Mouse (Mus musculus): ENCODE data around the gene Scrt2. TPM values are rescaled to one million over a fixed set of nuclear protein-coding genes. Genes with fewer than 3 reads are reported as not detected.

Gene Scrt2
- polyA plus RNA-seq, 1 experiment from 2014 or later = not detected

DNA sequence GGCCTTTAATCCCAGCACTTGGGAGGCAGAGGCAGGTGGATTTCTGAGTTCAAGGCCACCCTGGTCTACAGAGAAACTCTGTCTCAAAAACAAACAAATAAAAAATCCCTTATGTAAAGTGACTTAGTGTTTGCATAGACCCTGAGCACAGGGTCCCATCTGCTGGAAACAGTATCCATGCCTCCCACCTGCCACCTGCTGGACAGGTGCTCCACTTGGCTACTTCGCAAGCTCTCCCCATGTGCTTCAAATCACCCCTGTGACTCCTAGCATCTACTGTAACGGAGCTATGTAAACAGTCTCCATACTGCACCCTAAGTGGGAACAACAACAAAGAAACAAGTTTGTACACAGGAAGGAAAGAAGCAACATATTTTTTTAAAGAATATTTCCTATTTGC, 47.3 kb downstream of the Scrt2 start:
- Histone ChIP-seq H3K27ac (ENCODE audit: low read length) (no peak overlapping the region), H3K4me1 (ENCODE audit: control insufficient read depth, insufficient read depth, low read length) (no peaks in the 10 kb centered on the region), H3K4me2 (ENCODE audit: low read depth, low read length) (no peak overlapping the region), H3K4me3 (ENCODE audit: low read length) (no peak overlapping the region), H3K9ac (ENCODE audit: low read length) (no peak overlapping the region), H3K9me3 (replicated peaks; ENCODE audit: control insufficient read depth, low read length) (peaks cover 1% of the 10 kb centered on the region; the same call in 1 of the 2 replicates), H3K27me3 (ENCODE audit: control insufficient read depth, insufficient read depth, low read length) (no peaks in the 10 kb centered on the region), H3K36me3 (ENCODE audit: control insufficient read depth, insufficient read depth) (no peaks in the 10 kb centered on the region)
- WGBS = 54% methylated on average over 2 of the region's 2 CpGs
- no peak for ATAC-seq (replicated peaks; ENCODE audit: extremely low read depth, insufficient read depth, low FRiP score)

DNA sequence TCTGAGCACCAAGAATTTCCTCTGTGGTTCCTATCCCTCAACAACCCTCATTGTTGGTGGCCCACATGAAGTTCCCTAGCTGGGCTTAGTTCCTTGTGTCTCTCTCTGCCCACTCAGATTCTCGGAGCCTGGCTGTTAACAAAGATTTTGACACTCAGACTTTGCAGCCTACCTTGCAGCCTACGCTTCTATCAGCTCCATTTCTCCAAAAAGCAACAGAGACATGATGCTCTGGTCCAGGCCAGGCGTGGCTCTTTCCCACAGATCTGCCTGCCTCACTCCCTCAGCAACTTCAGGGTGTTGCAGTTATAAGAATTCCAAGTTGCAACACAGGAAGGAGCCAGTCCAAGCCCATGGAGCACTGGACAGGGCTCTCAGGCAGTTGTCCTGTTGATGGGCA, 48.4 kb downstream of the Scrt2 start:
- Histone ChIP-seq H3K9ac (ENCODE audit: low read length) (no peak overlapping the region), H3K4me3 (ENCODE audit: low read length) (no peak overlapping the region), H3K4me1 (ENCODE audit: control insufficient read depth, insufficient read depth, low read length) (no peaks in the 10 kb centered on the region), H3K27me3 (ENCODE audit: control insufficient read depth, insufficient read depth, low read length) (no peaks in the 10 kb centered on the region), H3K27ac (ENCODE audit: low read length) (no peak overlapping the region), H3K36me3 (ENCODE audit: control insufficient read depth, insufficient read depth) (no peaks in the 10 kb centered on the region), H3K4me2 (ENCODE audit: low read depth, low read length) (no peak overlapping the region), H3K9me3 (replicated peaks; ENCODE audit: control insufficient read depth, low read length) (peaks cover 2% of the 10 kb centered on the region; the same call in 1 of the 2 replicates)
- no peak for ATAC-seq (replicated peaks; ENCODE audit: extremely low read depth, insufficient read depth, low FRiP score)
- WGBS = 58% methylated on average over 3 of the region's 3 CpGs

DNA sequence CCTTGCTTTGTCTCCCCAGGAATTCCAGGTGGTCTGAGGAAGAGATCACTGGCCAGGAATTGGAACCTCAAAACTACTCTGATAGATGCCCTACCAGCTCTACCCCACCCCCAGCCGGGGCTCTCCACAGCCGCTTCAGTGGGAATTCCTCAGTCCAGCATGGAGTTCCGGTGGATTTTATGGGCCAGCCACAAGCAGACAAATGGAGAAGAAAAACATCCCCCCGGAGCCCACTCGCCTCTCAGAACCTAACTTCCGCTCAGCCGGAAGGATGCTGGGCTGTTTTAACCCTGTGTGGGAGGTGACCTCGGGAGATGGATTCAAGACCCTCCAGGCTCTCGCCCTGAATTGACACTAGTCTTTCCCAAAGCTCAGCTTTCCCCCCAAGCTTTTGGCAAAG, 50.7 kb downstream of the Scrt2 start:
- Histone ChIP-seq H3K4me2 (ENCODE audit: low read depth, low read length) (no peak overlapping the region), H3K36me3 (ENCODE audit: control insufficient read depth, insufficient read depth) (no peaks in the 10 kb centered on the region), H3K9ac (ENCODE audit: low read length) (no peak overlapping the region), H3K27me3 (ENCODE audit: control insufficient read depth, insufficient read depth, low read length) (no peaks in the 10 kb centered on the region), H3K4me1 (ENCODE audit: control insufficient read depth, insufficient read depth, low read length) (no peaks in the 10 kb centered on the region), H3K27ac (ENCODE audit: low read length) (no peak overlapping the region), H3K9me3 (replicated peaks; ENCODE audit: control insufficient read depth, low read length) (peaks cover 2% of the 10 kb centered on the region; the same call in 1 of the 2 replicates), H3K4me3 (ENCODE audit: low read length) (no peak overlapping the region)
- no peak for ATAC-seq (replicated peaks; ENCODE audit: extremely low read depth, insufficient read depth, low FRiP score)
- whole genome bisulfite sequencing = 53% methylated on average over 9 of the region's 9 CpGs

DNA sequence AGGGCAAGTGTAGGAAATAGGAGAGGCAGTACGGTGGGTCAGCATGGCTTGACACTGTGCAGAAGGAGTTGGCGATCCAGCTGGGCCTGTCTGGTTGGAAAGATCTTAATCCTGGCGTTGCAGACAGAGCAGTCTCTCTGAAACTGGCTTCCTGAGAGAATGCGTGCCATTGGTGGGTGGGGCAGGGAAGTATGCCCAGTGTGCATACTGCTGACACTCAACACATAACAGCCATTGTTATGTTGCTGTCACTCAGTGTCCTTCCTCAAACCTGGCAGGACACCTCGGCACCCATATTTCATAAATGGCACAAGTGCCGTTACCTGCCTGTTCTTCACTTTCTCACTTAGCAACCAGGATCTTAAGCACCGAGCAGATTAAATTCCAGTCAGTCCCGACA, 51.4 kb downstream of the Scrt2 start:
- H3K4me3 ChIP-seq (ENCODE audit: low read length) = no peak overlapping the region
- 48% methylated on average over 8 of the region's 8 CpGs for WGBS
- H3K36me3 ChIP-seq (ENCODE audit: control insufficient read depth, insufficient read depth) = no peaks in the 10 kb centered on the region
- no peak overlapping the region for H3K27ac ChIP-seq (ENCODE audit: low read length)
- H3K9me3 ChIP-seq (replicated peaks; ENCODE audit: control insufficient read depth, low read length) = peaks cover 2% of the 10 kb centered on the region; the same call in 1 of the 2 replicates
- no peaks in the 10 kb centered on the region for H3K27me3 ChIP-seq (ENCODE audit: control insufficient read depth, insufficient read depth, low read length)
- H3K4me2 ChIP-seq (ENCODE audit: low read depth, low read length) = no peak overlapping the region
- no peak overlapping the region for H3K9ac ChIP-seq (ENCODE audit: low read length)
- H3K4me1 ChIP-seq (ENCODE audit: control insufficient read depth, insufficient read depth, low read length) = no peaks in the 10 kb centered on the region
- ATAC-seq (replicated peaks; ENCODE audit: extremely low read depth, insufficient read depth, low FRiP score) = no peak

DNA sequence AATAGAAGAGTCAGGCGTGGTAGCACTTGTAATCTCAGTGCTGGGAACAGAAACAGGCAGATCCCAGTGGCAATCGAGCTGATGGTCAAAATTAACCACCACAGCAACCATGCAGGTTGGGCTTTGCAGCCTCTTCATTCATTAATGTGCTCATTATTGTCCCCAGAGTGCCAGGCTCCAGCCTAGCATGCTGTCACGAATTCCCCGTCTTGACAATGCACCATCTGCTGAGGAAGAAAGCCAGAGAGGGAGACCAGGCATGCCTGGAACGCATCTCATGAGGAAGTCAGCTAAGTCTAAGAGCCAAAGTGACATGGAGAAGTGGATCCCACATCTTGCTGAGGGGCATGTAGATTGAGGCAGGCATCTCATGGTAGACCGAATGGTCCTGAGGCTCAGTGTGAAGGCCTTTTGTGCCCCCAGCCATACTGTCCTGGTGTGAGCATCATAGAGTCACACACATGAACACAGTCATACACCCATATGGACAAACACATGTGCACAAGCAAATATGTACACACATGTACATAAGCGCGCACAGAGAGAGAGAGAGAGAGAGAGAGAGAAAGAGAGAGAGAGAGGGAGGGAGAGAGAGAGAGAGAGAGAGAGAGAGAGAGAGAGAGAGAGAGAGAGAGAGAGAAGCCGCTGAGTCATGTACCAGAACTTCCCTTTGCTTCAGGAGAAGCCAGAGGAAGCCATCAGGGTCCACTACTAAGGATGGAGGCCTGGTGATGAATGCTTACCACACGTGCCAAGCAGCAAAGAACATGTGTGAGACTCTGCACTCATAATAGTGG, 58.1 kb downstream of the Scrt2 start:
- H3K4me3 ChIP-seq (ENCODE audit: low read length) = no peak overlapping the region
- ATAC-seq (replicated peaks; ENCODE audit: extremely low read depth, insufficient read depth, low FRiP score) = no peak
- WGBS = 67% methylated on average over 9 of the region's 10 CpGs
- peaks cover 36% of the 10 kb centered on the region for H3K27me3 ChIP-seq (ENCODE audit: control insufficient read depth, insufficient read depth, low read length)
- H3K27ac ChIP-seq (ENCODE audit: low read length) = no peak overlapping the region
- no peaks in the 10 kb centered on the region for H3K9me3 ChIP-seq (replicated peaks; ENCODE audit: control insufficient read depth, low read length)
- peaks cover 16% of the 10 kb centered on the region for H3K4me1 ChIP-seq (ENCODE audit: control insufficient read depth, insufficient read depth, low read length)
- H3K36me3 ChIP-seq (ENCODE audit: control insufficient read depth, insufficient read depth) = no peaks in the 10 kb centered on the region
- no peak overlapping the region for H3K9ac ChIP-seq (ENCODE audit: low read length)
- H3K4me2 ChIP-seq (ENCODE audit: low read depth, low read length) = no peak overlapping the region

GRCm38 (mm10) chr2:152140941-152141340, 59.6 kb downstream of the Scrt2 start:
- Histone ChIP-seq H3K4me2 (ENCODE audit: low read depth, low read length) (no peak overlapping the region), H3K27ac (ENCODE audit: low read length) (no peak overlapping the region), H3K4me3 (ENCODE audit: low read length) (no peak overlapping the region), H3K9me3 (replicated peaks; ENCODE audit: control insufficient read depth, low read length) (no peaks in the 10 kb centered on the region), H3K36me3 (ENCODE audit: control insufficient read depth, insufficient read depth) (no peaks in the 10 kb centered on the region), H3K27me3 (ENCODE audit: control insufficient read depth, insufficient read depth, low read length) (peaks cover 50% of the 10 kb centered on the region), H3K4me1 (ENCODE audit: control insufficient read depth, insufficient read depth, low read length) (peaks cover 16% of the 10 kb centered on the region), H3K9ac (ENCODE audit: low read length) (no peak overlapping the region)
- 50% methylated on average over 11 of the region's 11 CpGs for WGBS
- no peak for ATAC-seq (replicated peaks; ENCODE audit: extremely low read depth, insufficient read depth, low FRiP score)

GRCm38 (mm10) chr2:152141491-152141890, 60.2 kb downstream of the Scrt2 start:
- Histone ChIP-seq H3K36me3 (ENCODE audit: control insufficient read depth, insufficient read depth) (no peaks in the 10 kb centered on the region), H3K4me1 (ENCODE audit: control insufficient read depth, insufficient read depth, low read length) (peaks cover 16% of the 10 kb centered on the region), H3K9me3 (replicated peaks; ENCODE audit: control insufficient read depth, low read length) (no peaks in the 10 kb centered on the region), H3K27ac (ENCODE audit: low read length) (no peak overlapping the region), H3K27me3 (ENCODE audit: control insufficient read depth, insufficient read depth, low read length) (peaks cover 54% of the 10 kb centered on the region), H3K4me3 (ENCODE audit: low read length) (peak overlapping the region; percentile 62), H3K9ac (ENCODE audit: low read length) (no peak overlapping the region), H3K4me2 (ENCODE audit: low read depth, low read length) (peak overlapping the region; percentile 78)
- WGBS = 41% methylated on average over 1 of the region's 1 CpGs
- no peak for ATAC-seq (replicated peaks; ENCODE audit: extremely low read depth, insufficient read depth, low FRiP score)

DNA sequence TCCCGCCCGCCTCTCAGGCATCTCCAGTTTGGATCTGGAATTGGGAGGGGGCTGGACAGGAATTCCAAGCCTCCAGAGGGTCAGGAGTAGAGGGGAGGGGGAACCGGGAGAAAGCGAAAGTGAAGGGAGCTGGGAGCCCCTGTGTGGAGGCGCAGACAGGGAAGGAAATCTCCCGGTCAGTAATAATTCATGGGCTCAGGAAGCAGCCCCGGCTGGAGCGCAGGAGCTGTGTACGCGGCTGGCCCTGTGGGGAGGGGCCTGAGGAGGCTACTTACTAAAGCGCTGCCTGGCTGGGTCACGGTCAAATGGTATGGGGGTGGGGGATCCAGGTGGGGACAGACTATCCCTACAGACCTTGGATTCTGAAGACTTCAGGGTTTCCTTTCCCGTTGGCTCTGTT, 60.7 kb downstream of the Scrt2 start:
- H3K27ac ChIP-seq (ENCODE audit: low read length) = 0 out of 2 replicates have a peak overlapping the region, but pooled peaks have one; percentile 32
- peak overlapping the region; percentile 30 for H3K9ac ChIP-seq (ENCODE audit: low read length)

DNA sequence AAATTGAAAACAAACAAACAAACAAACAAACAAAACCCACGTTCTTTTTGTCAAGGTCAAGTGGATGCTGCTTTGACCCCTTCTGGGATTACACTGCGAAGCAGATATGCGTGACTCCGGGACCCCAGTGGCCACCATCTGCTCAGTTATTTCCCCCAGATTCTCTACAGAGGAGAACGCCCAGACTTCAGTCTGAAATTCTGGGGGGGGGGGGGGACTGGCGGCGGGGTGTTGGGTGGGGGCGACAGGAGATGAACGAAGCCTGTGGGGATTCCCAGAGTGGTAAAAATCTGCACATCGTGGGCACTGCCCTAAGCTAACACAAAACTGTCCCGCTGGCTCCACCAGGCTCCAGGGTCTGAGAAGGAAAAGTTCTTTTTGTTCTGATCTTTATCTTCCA, 61.2 kb downstream of the Scrt2 start:
- Histone ChIP-seq H3K4me1 (ENCODE audit: control insufficient read depth, insufficient read depth, low read length) (peaks cover 16% of the 10 kb centered on the region), H3K9ac (ENCODE audit: low read length) (no peak overlapping the region; the same call in 1 of the 2 replicates), H3K27me3 (ENCODE audit: control insufficient read depth, insufficient read depth, low read length) (peaks cover 57% of the 10 kb centered on the region), H3K4me2 (ENCODE audit: low read depth, low read length) (peak overlapping the region; percentile 78), H3K9me3 (replicated peaks; ENCODE audit: control insufficient read depth, low read length) (no peaks in the 10 kb centered on the region), H3K4me3 (ENCODE audit: low read length) (peak overlapping the region; percentile 62), H3K36me3 (ENCODE audit: control insufficient read depth, insufficient read depth) (no peaks in the 10 kb centered on the region), H3K27ac (ENCODE audit: low read length) (no peak overlapping the region)
- no peak for ATAC-seq (replicated peaks; ENCODE audit: extremely low read depth, insufficient read depth, low FRiP score)
- WGBS = 8% methylated on average over 11 of the region's 11 CpGs

More for the DNA sequence above, 60.7 kb downstream of the Scrt2 start:
- H3K4me3 ChIP-seq (ENCODE audit: low read length) = peak overlapping the region; percentile 62
- H3K4me1 ChIP-seq (ENCODE audit: control insufficient read depth, insufficient read depth, low read length) = peaks cover 16% of the 10 kb centered on the region
- no peaks in the 10 kb centered on the region for H3K36me3 ChIP-seq (ENCODE audit: control insufficient read depth, insufficient read depth)
- 5% methylated on average over 13 of the region's 13 CpGs for WGBS
- peaks cover 57% of the 10 kb centered on the region for H3K27me3 ChIP-seq (ENCODE audit: control insufficient read depth, insufficient read depth, low read length)
- no peaks in the 10 kb centered on the region for H3K9me3 ChIP-seq (replicated peaks; ENCODE audit: control insufficient read depth, low read length)
- H3K4me2 ChIP-seq (ENCODE audit: low read depth, low read length) = peak overlapping the region; percentile 78
- no peak; the same call in 1 of the 2 replicates for ATAC-seq (replicated peaks; ENCODE audit: extremely low read depth, insufficient read depth, low FRiP score)
